Mouse (Mus musculus): ENCODE results near the gene Gm21854.
"Not testable (repeated sequence)": the region's sequence is repeated elsewhere in the genome, so short reads cannot be mapped to it uniquely, and the experiment has no call there.

Gene Gm21854

GRCm38 (mm10) chrY:5656686-5657085 lies at the start of gene Gm21854:
TSS of gene Gm21854 (plus strand) at chrY:5656986.
- DNase-seq, result not testable (repeated sequence)

All from kidney, postnatal 14 days (tissue).